Mouse (Mus musculus): Measurements from ENCODE around the gene Mecom. TPM values are rescaled to one million over a fixed set of nuclear protein-coding genes. Genes with fewer than 3 reads are reported as not detected.

The Mecom gene
- polyA plus RNA-seq, 1 experiment = not detected

GRCm38 (mm10) chr3:30048792-30049191 is 499.0 kb downstream of the Mecom start:
- no peaks in the 10 kb centered on the region for H3K4me1 ChIP-seq (ENCODE audit: control insufficient read depth, insufficient read depth, low read length)

GRCm38 (mm10) chr3:30048157-30048556 is 499.7 kb downstream of the Mecom start:
- Histone ChIP-seq H3K27ac (ENCODE audit: insufficient read depth, low read depth, low read length) (no peak overlapping the region), H3K4me1 (ENCODE audit: control insufficient read depth, insufficient read depth, low read length) (no peaks in the 10 kb centered on the region), H3K4me3 (ENCODE audit: insufficient read depth, low read length) (no peak overlapping the region)
- TF ChIP-seq CTCF (IDR thresholded peaks at IDR 0.05; ENCODE audit: low read depth, low read length) (no peak), POLR2A (IDR thresholded peaks at IDR 0.05; ENCODE audit: borderline replicate concordance, low read depth, low read length) (no peak)

More at GRCm38 (mm10) chr3:30048792-30049191, 499.0 kb downstream of the Mecom start:
- H3K27ac ChIP-seq (ENCODE audit: insufficient read depth, low read depth, low read length) = no peak overlapping the region
- H3K4me3 ChIP-seq (ENCODE audit: insufficient read depth, low read length) = no peak overlapping the region
- TF ChIP-seq CTCF (IDR thresholded peaks at IDR 0.05; ENCODE audit: low read depth, low read length) = no peak
- TF ChIP-seq POLR2A (IDR thresholded peaks at IDR 0.05; ENCODE audit: borderline replicate concordance, low read depth, low read length) = no peak

GRCm38 (mm10) chr3:30043525-30043924 is 504.3 kb downstream of the Mecom start:
- no peak overlapping the region for H3K27ac ChIP-seq (ENCODE audit: insufficient read depth, low read depth, low read length)
- no peak overlapping the region for H3K4me3 ChIP-seq (ENCODE audit: insufficient read depth, low read length)
- TF ChIP-seq CTCF (IDR thresholded peaks at IDR 0.05; ENCODE audit: low read depth, low read length) (no peak), POLR2A (IDR thresholded peaks at IDR 0.05; ENCODE audit: borderline replicate concordance, low read depth, low read length) (no peak)
- no peaks in the 10 kb centered on the region for H3K4me1 ChIP-seq (ENCODE audit: control insufficient read depth, insufficient read depth, low read length)

- TF ChIP-seq POLR2A (IDR thresholded peaks at IDR 0.05; ENCODE audit: borderline replicate concordance, low read depth, low read length) = no peak
- TF ChIP-seq CTCF (IDR thresholded peaks at IDR 0.05; ENCODE audit: low read depth, low read length) = no peak
- no peak overlapping the region for H3K27ac ChIP-seq (ENCODE audit: insufficient read depth, low read depth, low read length)
- no peak overlapping the region for H3K4me3 ChIP-seq (ENCODE audit: insufficient read depth, low read length)
- no peaks in the 10 kb centered on the region for H3K4me1 ChIP-seq (ENCODE audit: control insufficient read depth, insufficient read depth, low read length)
Observed at GRCm38 (mm10) chr3:30038545-30038944, 509.3 kb downstream of the Mecom start.

- TF ChIP-seq CTCF (IDR thresholded peaks at IDR 0.05; ENCODE audit: low read depth, low read length) = no peak
- no peak for TF ChIP-seq POLR2A (IDR thresholded peaks at IDR 0.05; ENCODE audit: borderline replicate concordance, low read depth, low read length)
- Histone ChIP-seq H3K27ac (ENCODE audit: insufficient read depth, low read depth, low read length) (no peak overlapping the region), H3K4me3 (ENCODE audit: insufficient read depth, low read length) (no peak overlapping the region), H3K4me1 (ENCODE audit: control insufficient read depth, insufficient read depth, low read length) (no peaks in the 10 kb centered on the region)
Observed at GRCm38 (mm10) chr3:30019961-30020360, 527.8 kb downstream of the Mecom start.

- Histone ChIP-seq H3K4me1 (ENCODE audit: control insufficient read depth, insufficient read depth, low read length) (no peaks in the 10 kb centered on the region), H3K4me3 (ENCODE audit: insufficient read depth, low read length) (no peak overlapping the region), H3K27ac (ENCODE audit: insufficient read depth, low read depth, low read length) (no peak overlapping the region)
- TF ChIP-seq CTCF (IDR thresholded peaks at IDR 0.05; ENCODE audit: low read depth, low read length) (no peak), POLR2A (IDR thresholded peaks at IDR 0.05; ENCODE audit: borderline replicate concordance, low read depth, low read length) (no peak)
Observed at GRCm38 (mm10) chr3:30019411-30019810, 528.4 kb downstream of the Mecom start.

- Histone ChIP-seq H3K4me1 (ENCODE audit: control insufficient read depth, insufficient read depth, low read length) (no peaks in the 10 kb centered on the region), H3K27ac (ENCODE audit: insufficient read depth, low read depth, low read length) (no peak overlapping the region), H3K4me3 (ENCODE audit: insufficient read depth, low read length) (no peak overlapping the region)
- no peak for TF ChIP-seq CTCF (IDR thresholded peaks at IDR 0.05; ENCODE audit: low read depth, low read length)
- TF ChIP-seq POLR2A (IDR thresholded peaks at IDR 0.05; ENCODE audit: borderline replicate concordance, low read depth, low read length) = no peak
Observed at GRCm38 (mm10) chr3:30018202-30018601, 529.6 kb downstream of the Mecom start.

GRCm38 (mm10) chr3:30016766-30017165 is 531.0 kb downstream of the Mecom start:
- Histone ChIP-seq H3K4me1 (ENCODE audit: control insufficient read depth, insufficient read depth, low read length) (no peaks in the 10 kb centered on the region), H3K27ac (ENCODE audit: insufficient read depth, low read depth, low read length) (no peak overlapping the region), H3K4me3 (ENCODE audit: insufficient read depth, low read length) (no peak overlapping the region)
- TF ChIP-seq CTCF (IDR thresholded peaks at IDR 0.05; ENCODE audit: low read depth, low read length) (no peak), POLR2A (IDR thresholded peaks at IDR 0.05; ENCODE audit: borderline replicate concordance, low read depth, low read length) (no peak)

- Histone ChIP-seq H3K4me1 (ENCODE audit: control insufficient read depth, insufficient read depth, low read length) (no peaks in the 10 kb centered on the region), H3K4me3 (ENCODE audit: insufficient read depth, low read length) (no peak overlapping the region), H3K27ac (ENCODE audit: insufficient read depth, low read depth, low read length) (no peak overlapping the region)
- TF ChIP-seq POLR2A (IDR thresholded peaks at IDR 0.05; ENCODE audit: borderline replicate concordance, low read depth, low read length) (no peak), CTCF (IDR thresholded peaks at IDR 0.05; ENCODE audit: low read depth, low read length) (peak; percentile 24; the same call in 1 of the 2 replicates)
Observed at GRCm38 (mm10) chr3:30014962-30015660, 532.7 kb downstream of the Mecom start.

GRCm38 (mm10) chr3:30014279-30014678 is 533.5 kb downstream of the Mecom start:
- TF ChIP-seq CTCF (IDR thresholded peaks at IDR 0.05; ENCODE audit: low read depth, low read length) (no peak), POLR2A (IDR thresholded peaks at IDR 0.05; ENCODE audit: borderline replicate concordance, low read depth, low read length) (no peak)
- Histone ChIP-seq H3K27ac (ENCODE audit: insufficient read depth, low read depth, low read length) (no peak overlapping the region), H3K4me3 (ENCODE audit: insufficient read depth, low read length) (no peak overlapping the region), H3K4me1 (ENCODE audit: control insufficient read depth, insufficient read depth, low read length) (no peaks in the 10 kb centered on the region)
